Mouse (Mus musculus) intestine, postnatal 0 days (tissue): Measurements from ENCODE around the gene Zdhhc3. TPM values are rescaled to one million over a fixed set of nuclear protein-coding genes. Genes with fewer than 3 reads are reported as not detected.

Experiments used
- ATAC-seq: fragments of 200-750 bp; cut with Nextera tagmentation; 2 replicates; pipeline ENCODE4 v1.8.0; 2017; ENCODE audit warnings: mild to moderate bottlenecking, moderate TSS enrichment, moderate library complexity
- H3K27ac ChIP-seq: fragments of 300-500 bp; sonication (generic); 2 replicates; pipeline ENCODE4 v1.5.1; 2014; ENCODE audit warnings: mild to moderate bottlenecking, low read depth, low read length, moderate library complexity
- H3K27me3 ChIP-seq: fragments of 300-500 bp; sonication (generic); replicated peaks from 2 replicates; pipeline ENCODE4 v1.6.1; 2014; ENCODE audit warnings: low read length, mixed read lengths; ENCODE audit not compliant: control insufficient read depth, insufficient read depth
- H3K36me3 ChIP-seq: fragments of 300-500 bp; sonication (generic); 2 replicates; pipeline ENCODE4 v1.6.1; 2014; ENCODE audit warnings: mild to moderate bottlenecking, moderate library complexity; ENCODE audit not compliant: control insufficient read depth, insufficient read depth
- H3K4me1 ChIP-seq: fragments of 300-500 bp; sonication (generic); replicated peaks from 2 replicates; pipeline ENCODE4 v1.6.1; 2014; ENCODE audit warnings: antibody characterized with exemption, low read length, mixed read lengths; ENCODE audit not compliant: control insufficient read depth, insufficient read depth
- H3K4me2 ChIP-seq: fragments of 300-500 bp; sonication (generic); replicated peaks from 2 replicates; pipeline ENCODE4 v1.6.1; 2014; ENCODE audit warnings: low read depth, mild to moderate bottlenecking, moderate library complexity
- H3K4me3 ChIP-seq: fragments of 300-500 bp; sonication (generic); 2 replicates; pipeline ENCODE4 v1.5.1; 2014; ENCODE audit warnings: low read depth, low read length
- H3K9ac ChIP-seq: fragments of 300-500 bp; sonication (generic); 2 replicates; pipeline ENCODE4 v1.6.1; 2014; ENCODE audit warnings: mild to moderate bottlenecking, low read depth, low read length
- H3K9me3 ChIP-seq: fragments of 300-500 bp; sonication (generic); 2 replicates; pipeline ENCODE4 v1.6.1; 2016; ENCODE audit warnings: mixed run types; ENCODE audit not compliant: control insufficient read depth
- CTCF ChIP-seq: sonication (generic); IDR thresholded peaks from 2 replicates; pipeline ENCODE4 v1.5.1; 2016; ENCODE audit warnings: low read depth, mild to moderate bottlenecking, control low read depth, antibody characterized with exemption, moderate library complexity
- WGBS: fragments of 180-500 bp; shearing (Covaris S2); extraction: QIAGEN DNeasy Blood & Tissue Kit; methylation state at CpG from one replicate; pipeline ENCODE4 v1.1.7; 2014; 5-methylcytosine and 5-hydroxymethylcytosine counted together
- polyA plus RNA-seq: library from polyadenylated mRNA; unstranded; fragments of >200 nt; fragmentation: Nextera tagmentation; extraction: Ambion mirVana; gene quantifications from 2 replicates; pipeline ENCODE4 v1.2.1, GENCODE M21; 2015

Zdhhc3 gene
- polyA plus RNA-seq, 1 experiment from 2014 or later = 52.1 TPM

DNA sequence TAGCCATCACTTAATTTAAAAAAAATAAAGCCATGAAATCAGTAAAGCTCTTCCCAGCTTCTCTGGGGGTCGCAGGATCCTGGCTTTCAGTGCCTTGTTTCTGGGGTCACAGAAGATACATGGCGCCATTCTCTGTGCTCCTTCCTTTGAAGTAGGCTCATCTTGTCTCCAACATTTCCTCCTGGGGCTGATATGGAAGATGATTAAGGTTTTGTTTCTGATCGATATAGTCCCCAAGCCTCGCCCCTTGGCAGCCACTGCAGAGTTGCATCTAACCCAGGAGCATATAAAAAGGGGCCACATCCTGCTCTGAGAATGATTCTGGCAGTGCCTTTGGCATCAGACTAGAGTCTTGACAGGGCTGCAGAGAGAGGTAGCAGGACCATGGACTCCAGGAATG, 78.6 kb downstream of the Zdhhc3 start, which contains the start of gene Tgm4:
Tgm4 (plus strand) TSS at position 301 of the 400 bp plus-strand sequence.
- Histone ChIP-seq H3K36me3 (no peaks in the 10 kb centered on the region), H3K9ac (no peak within 1 kb of the TSS), H3K4me1 (no peaks in the 10 kb centered on the region), H3K27me3 (no peaks in the 10 kb centered on the region), H3K27ac (no peak within 1 kb of the TSS), H3K4me3 (no peak within 1 kb of the TSS), H3K9me3 (no peaks in the 10 kb centered on the region), H3K4me2 (no peak within 1 kb of the TSS)
- no peak for ATAC-seq
- 82% methylated on average over 4 of the region's 4 CpGs for WGBS
- no peak for TF ChIP-seq CTCF

DNA sequence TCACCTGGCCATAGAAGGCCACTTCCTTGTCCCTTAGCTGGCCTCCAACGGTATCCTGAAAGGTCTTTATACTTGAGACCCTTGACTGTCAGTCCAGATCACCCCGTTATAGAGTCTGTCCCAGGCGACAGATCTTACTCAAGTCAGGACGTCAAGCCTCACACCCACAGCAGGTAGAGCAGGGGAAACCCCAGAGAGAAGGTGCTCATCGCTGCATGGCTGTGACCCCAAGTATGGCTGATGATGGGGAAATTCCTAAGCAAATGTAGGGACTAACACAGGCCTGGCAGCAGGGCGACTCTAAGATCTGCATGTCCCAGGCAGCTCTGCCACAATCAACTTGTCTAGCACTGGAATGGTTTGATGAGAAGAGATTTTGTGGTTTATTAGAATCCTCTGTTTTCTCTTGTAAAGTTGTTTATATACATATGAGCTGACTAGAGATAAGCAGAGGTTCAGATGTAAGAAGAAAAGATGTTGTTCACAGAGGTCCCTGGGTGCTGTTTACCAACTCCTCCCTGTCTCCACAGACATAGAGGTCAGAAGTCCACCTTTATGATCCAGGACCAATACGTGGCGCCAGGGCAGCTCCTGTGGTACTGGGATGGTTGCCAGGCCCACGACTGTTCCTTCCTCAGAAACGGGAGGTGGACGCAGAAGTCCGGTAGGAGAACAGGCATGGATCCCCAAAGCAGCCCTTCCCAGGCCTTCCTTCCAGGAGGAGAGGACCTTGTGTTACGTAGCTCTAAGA, 81.3 kb downstream of the Zdhhc3 start:
- no peaks in the 10 kb centered on the region for H3K36me3 ChIP-seq
- H3K9me3 ChIP-seq = no peaks in the 10 kb centered on the region
- H3K4me1 ChIP-seq = no peaks in the 10 kb centered on the region
- ATAC-seq = peak; percentile 89
- H3K4me2 ChIP-seq = no peak overlapping the region; the same call in 1 of the 2 replicates
- no peak for TF ChIP-seq CTCF
- H3K9ac ChIP-seq = no peak overlapping the region
- WGBS = 53% methylated on average over 13 of the region's 13 CpGs
- no peak overlapping the region for H3K4me3 ChIP-seq
- H3K27me3 ChIP-seq = no peaks in the 10 kb centered on the region
- H3K27ac ChIP-seq = peak overlapping the region; percentile 46; the same call in 1 of the 2 replicates

DNA sequence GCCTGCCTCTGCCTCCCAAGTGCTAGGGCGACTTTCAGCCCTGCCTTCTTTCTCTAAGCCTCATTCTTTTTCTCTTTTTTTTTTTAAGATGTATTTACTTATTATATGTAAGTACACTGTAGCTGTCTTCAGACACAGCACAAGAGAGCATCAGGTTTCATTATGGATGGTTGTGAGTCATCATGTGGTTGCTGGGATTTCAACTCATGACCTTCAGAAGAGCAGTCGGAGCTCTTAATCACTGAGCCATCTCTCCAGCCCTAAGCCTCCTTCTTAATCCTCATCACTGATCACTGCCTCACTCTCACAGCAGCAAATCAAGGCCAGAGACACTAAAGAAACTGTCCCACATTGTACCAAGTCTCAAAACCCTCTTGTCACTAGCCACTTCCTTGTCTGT, 88.8 kb downstream of the Zdhhc3 start:
- Histone ChIP-seq H3K9ac (no peak overlapping the region), H3K36me3 (no peaks in the 10 kb centered on the region), H3K27ac (no peak overlapping the region), H3K4me2 (no peak overlapping the region), H3K9me3 (no peaks in the 10 kb centered on the region), H3K27me3 (no peaks in the 10 kb centered on the region), H3K4me3 (no peak overlapping the region), H3K4me1 (peaks cover 5% of the 10 kb centered on the region; the same call in 1 of the 2 replicates)
- ATAC-seq = no peak
- 75% methylated on average over 2 of the region's 2 CpGs for WGBS
- no peak for TF ChIP-seq CTCF

DNA sequence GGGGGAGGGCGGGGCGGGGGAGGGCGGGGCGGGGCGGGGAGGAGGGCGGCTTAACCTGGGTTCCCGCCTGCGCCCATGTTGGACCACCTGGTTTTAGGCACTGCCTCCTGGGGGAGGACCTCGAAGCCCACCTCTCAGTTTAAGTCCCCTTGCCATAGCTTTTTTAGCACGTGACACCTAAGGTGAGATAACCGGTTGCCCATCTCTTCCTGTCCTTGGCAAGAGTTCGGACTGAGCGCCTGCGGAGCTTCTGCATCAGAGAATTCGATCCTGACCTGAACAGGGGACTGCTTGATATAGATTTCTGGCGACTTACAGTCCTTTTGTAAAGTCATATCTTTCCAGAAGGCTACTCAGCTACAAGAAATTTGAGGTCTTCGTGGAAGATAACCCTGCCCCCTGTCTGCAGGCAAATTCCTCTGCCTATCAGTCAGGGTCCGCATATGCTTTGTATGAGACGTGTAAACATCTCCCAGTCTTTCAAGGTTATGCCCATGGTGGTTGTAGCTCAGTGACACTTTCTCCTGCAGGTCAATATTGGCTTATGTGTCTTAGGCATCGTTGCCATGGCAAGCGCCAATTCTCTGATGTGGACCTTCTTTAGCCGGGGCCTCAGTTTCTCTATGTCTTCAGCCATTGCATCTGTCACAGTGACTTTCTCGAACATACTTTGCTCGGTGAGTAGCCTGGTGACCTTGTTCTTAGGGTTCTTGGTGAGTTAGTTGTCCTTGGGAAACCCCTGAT, 91.2 kb downstream of the Zdhhc3 start:
- Histone ChIP-seq H3K4me3 (peak overlapping the region; percentile 70), H3K9me3 (no peaks in the 10 kb centered on the region), H3K9ac (no peak overlapping the region), H3K4me1 (peaks cover 5% of the 10 kb centered on the region; the same call in 1 of the 2 replicates), H3K27ac (no peak overlapping the region), H3K27me3 (no peaks in the 10 kb centered on the region), H3K36me3 (no peaks in the 10 kb centered on the region), H3K4me2 (peak overlapping the region; percentile 76)
- peak; percentile 31 for TF ChIP-seq CTCF
- no peak for ATAC-seq
- WGBS = 30% methylated on average over 19 of the region's 24 CpGs

DNA sequence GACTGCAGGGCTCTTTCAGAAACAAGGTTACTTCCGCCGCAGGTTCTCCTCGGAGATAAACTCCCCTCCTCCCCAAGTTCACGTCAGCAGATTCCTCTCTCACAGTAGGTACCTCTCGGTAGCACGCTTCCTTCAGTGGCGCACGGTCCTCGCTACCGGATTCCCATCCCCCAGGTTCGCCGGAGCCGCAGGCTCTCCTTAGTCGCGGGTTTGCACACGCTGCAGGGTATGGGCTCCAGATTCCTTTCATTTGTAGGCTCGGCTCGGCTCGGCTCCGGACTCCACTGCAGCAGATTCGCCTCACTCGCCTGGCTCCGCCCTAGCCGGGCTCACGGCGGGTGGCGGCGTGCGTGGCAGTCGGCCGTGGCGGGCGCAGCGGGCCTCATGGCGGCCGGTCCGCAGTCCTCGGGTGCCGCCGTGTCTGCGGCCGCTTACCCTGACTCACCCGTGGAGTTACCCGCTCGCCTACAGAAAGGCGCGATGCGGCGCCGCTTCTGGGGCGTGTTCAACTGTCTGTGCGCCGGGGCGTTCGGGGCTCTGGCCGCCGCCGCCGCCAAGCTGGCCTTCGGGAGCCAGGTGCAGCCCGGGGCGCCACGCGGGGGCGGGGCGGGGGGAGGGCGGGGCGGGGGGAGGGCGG, 91.9 kb downstream of the Zdhhc3 start, which contains the start of gene Tmem42:
Tmem42 (plus strand) TSS at position 332 of the 637 bp plus-strand sequence.
- H3K4me1 ChIP-seq = peaks cover 5% of the 10 kb centered on the region; the same call in 1 of the 2 replicates
- WGBS = under 1% methylated on average over 51 of the region's 69 CpGs
- TF ChIP-seq CTCF = no peak
- peak within 1 kb of the TSS; percentile 88 for H3K27ac ChIP-seq
- no peaks in the 10 kb centered on the region for H3K9me3 ChIP-seq
- H3K4me3 ChIP-seq = peak within 1 kb of the TSS; percentile 70
- peak; percentile 99 for ATAC-seq
- peak within 1 kb of the TSS; percentile 76 for H3K4me2 ChIP-seq
- peak within 1 kb of the TSS; percentile 62 for H3K9ac ChIP-seq
- no peaks in the 10 kb centered on the region for H3K36me3 ChIP-seq
- no peaks in the 10 kb centered on the region for H3K27me3 ChIP-seq

Other genes starting within 250 kb of the Zdhhc3 start
- gene Zfp445, start 247.2 kb downstream of the Zdhhc3 start, polyA plus RNA-seq = 12.0 and 15.3 TPM in 2 replicates
- 2.2 and 2.5 TPM in 2 replicates for gene Zkscan7, start 227.5 kb downstream of the Zdhhc3 start, polyA plus RNA-seq
- gene Zfp105, start 190.1 kb downstream of the Zdhhc3 start, polyA plus RNA-seq = 3.5 and 4.8 TPM in 2 replicates
- 51.3 and 55.9 TPM in 2 replicates for gene 1110059G10Rik, start 162.2 kb downstream of the Zdhhc3 start, polyA plus RNA-seq
- gene Kif15, start 162.2 kb downstream of the Zdhhc3 start, polyA plus RNA-seq = 10.0 and 10.1 TPM in 2 replicates
- gene Tmem42, start 91.9 kb downstream of the Zdhhc3 start, polyA plus RNA-seq = 25.9 and 26.2 TPM in 2 replicates
- 0.21 TPM in 1 of 2 replicates, not detected in the other for gene Tgm4, start 78.5 kb downstream of the Zdhhc3 start, polyA plus RNA-seq
- 53.2 and 53.6 TPM in 2 replicates for gene Exosc7, start within 50 bp of the Zdhhc3 start, polyA plus RNA-seq
- 3.5 and 4.7 TPM in 2 replicates for gene Clec3b, start 37.7 kb upstream of the Zdhhc3 start, polyA plus RNA-seq
- gene Cdcp1, start 102.8 kb upstream of the Zdhhc3 start, polyA plus RNA-seq = 6.9 and 7.7 TPM in 2 replicates
- 15.6 and 16.1 TPM in 2 replicates for gene Tmem158, start 147.6 kb upstream of the Zdhhc3 start, polyA plus RNA-seq